22 mouse cellular contexts compared by ENCODE assay signal in the genomic region with DNA sequence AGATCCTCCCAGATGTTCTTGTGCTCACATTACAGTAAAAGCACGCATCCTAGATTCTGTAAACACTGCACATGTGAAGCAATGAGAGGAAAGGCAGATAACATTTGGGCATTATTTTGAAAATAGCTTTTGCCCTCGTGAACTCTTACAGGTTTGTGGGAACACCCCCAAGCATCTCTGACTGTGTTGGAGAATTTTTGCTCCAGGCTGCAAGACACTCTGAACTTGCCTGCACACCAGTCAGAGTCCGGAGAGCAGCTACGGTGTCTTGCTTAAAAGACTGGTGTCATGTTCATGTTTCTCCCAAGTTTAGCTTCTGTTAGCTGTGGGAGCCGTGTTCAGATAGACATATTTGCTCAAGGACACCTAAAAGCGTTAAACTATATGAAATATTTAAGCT.
DNase-seq lines count a peak whose midpoint lies in the region; ATAC-seq lines count a peak whose summit lies in the region.
"Had no signal": no experiment of that assay in that cellular context is flagged by ENCODE, and none has a peak within 500 bp of the region (broad histone marks: within the 10 kb centered on the region; RNA-seq: fewer than 3 reads in every experiment).

No protein-coding gene starts in this region.

- no peaks in the 10 kb centered on the region for H3K27me3 ChIP-seq in kidney, embryonic 15.5 days
- H3K27me3 ChIP-seq: embryonic facial prominence, embryonic 13.5 days; forebrain, embryonic 12.5 days; forebrain, embryonic 15.5 days; heart, embryonic 12.5 days; heart, embryonic 15.5 days; hindbrain, embryonic 13.5 days had no signal

- no peak overlapping the region for H3K4me3 ChIP-seq in kidney, embryonic 15.5 days (replicated peaks)
- H3K4me3 ChIP-seq: embryonic facial prominence, embryonic 13.5 days; erythroblast, embryonic 14.5 days; forebrain, embryonic 12.5 days; forebrain, embryonic 15.5 days; heart, embryonic 12.5 days; heart, embryonic 15.5 days; hindbrain, embryonic 10.5 days; hindbrain, embryonic 13.5 days had no signal

- DNase-seq in embryo, embryonic 11 days, result peak; percentile 9
- DNase-seq in embryo, embryonic 10 days (ENCODE audit: low spot score), result no peak
- no peak for DNase-seq in kidney, postnatal 14 days
- peak; percentile 1 for DNase-seq in ovary, postnatal 14 days (ENCODE audit: low spot score)
- DNase-seq in ovary, postnatal 10 days (ENCODE audit: low spot score), result no peak
- DNase-seq: cerebellum, adult 11 months; cerebellum, adult 2 months; cerebellum, adult 9-11 months; cerebellum, postnatal 25 days; gastrocnemius, postnatal 25 days; heart, postnatal 10 days; heart, postnatal 36 days had no signal

- 35% methylated on average over 6 of the region's 6 CpGs for WGBS in kidney, embryonic 15.5 days

- no peaks in the 10 kb centered on the region for H3K9me3 ChIP-seq in kidney, embryonic 15.5 days (replicated peaks)
- H3K9me3 ChIP-seq: embryonic facial prominence, embryonic 13.5 days; forebrain, embryonic 12.5 days; forebrain, embryonic 15.5 days; heart, embryonic 12.5 days; heart, embryonic 15.5 days; hindbrain, embryonic 10.5 days; hindbrain, embryonic 13.5 days had no signal

- H3K4me1 ChIP-seq in kidney, embryonic 15.5 days, result peaks cover 11% of the 10 kb centered on the region; the same call in 1 of the 2 replicates
- H3K4me1 ChIP-seq: heart, embryonic 12.5 days; heart, embryonic 15.5 days; hindbrain, embryonic 10.5 days had no signal

- no peak overlapping the region for H3K27ac ChIP-seq in kidney, embryonic 15.5 days
- H3K27ac ChIP-seq: embryonic facial prominence, embryonic 13.5 days; forebrain, embryonic 12.5 days; forebrain, embryonic 15.5 days; heart, embryonic 15.5 days; hindbrain, embryonic 10.5 days; hindbrain, embryonic 13.5 days had no signal

- H3K36me3 ChIP-seq in kidney, embryonic 15.5 days, result no peaks in the 10 kb centered on the region
- H3K36me3 ChIP-seq: embryonic facial prominence, embryonic 13.5 days; forebrain, embryonic 12.5 days; forebrain, embryonic 15.5 days; heart, embryonic 12.5 days; heart, embryonic 15.5 days; hindbrain, embryonic 10.5 days; hindbrain, embryonic 13.5 days had no signal

- H3K4me2 ChIP-seq in kidney, embryonic 15.5 days, result no peak overlapping the region
- H3K4me2 ChIP-seq: embryonic facial prominence, embryonic 13.5 days; heart, embryonic 12.5 days; heart, embryonic 15.5 days; hindbrain, embryonic 13.5 days had no signal

- peak; percentile 40; the same call in 1 of the 2 replicates for ATAC-seq in kidney, embryonic 15.5 days (replicated peaks; ENCODE audit: low FRiP score)
- ATAC-seq: activated CD4-positive, CD25-positive, alpha-beta regulatory T cell, adult 4 months had no signal

- no peak overlapping the region for H3K9ac ChIP-seq in kidney, embryonic 15.5 days
- H3K9ac ChIP-seq: embryonic facial prominence, embryonic 13.5 days; forebrain, embryonic 12.5 days; forebrain, embryonic 15.5 days; heart, embryonic 12.5 days; heart, embryonic 15.5 days; hindbrain, embryonic 13.5 days had no signal

Comparison
In these comparisons a context has a peak if more than half of its experiments do, and no peak if none do; other contexts are left out.
1. DNase-seq: peak in embryo, embryonic 11 days (single experiment) and ovary, postnatal 14 days (single experiment); none in embryo, embryonic 10 days (single experiment), kidney, postnatal 14 days (single experiment) and ovary, postnatal 10 days (single experiment).